Mouse (Mus musculus) intestine, embryonic 16.5 days (tissue): ENCODE data around the gene Nyap2. TPM values are rescaled to one million over a fixed set of nuclear protein-coding genes. Genes with fewer than 3 reads are reported as not detected.

Experiments
- ATAC-seq: fragments of 200-750 bp; cut with Nextera tagmentation; 2 replicates; pipeline ENCODE4 v1.8.0; 2017; ENCODE audit warnings: moderate TSS enrichment, moderate library complexity
- H3K27ac ChIP-seq: fragments of 300-500 bp; sonication (generic); 2 replicates; pipeline ENCODE4 v1.5.1; 2014; ENCODE audit warnings: mild to moderate bottlenecking, low read length
- H3K27me3 ChIP-seq: fragments of 300-500 bp; sonication (generic); replicated peaks from 2 replicates; pipeline ENCODE4 v1.6.1; 2014; ENCODE audit warnings: low read length, control low read depth, mixed read lengths; ENCODE audit not compliant: control insufficient read depth, insufficient read depth
- H3K36me3 ChIP-seq: fragments of 300-500 bp; sonication (generic); 2 replicates; pipeline ENCODE4 v1.6.1; 2014; ENCODE audit warnings: low read length, control low read depth; ENCODE audit not compliant: control insufficient read depth, insufficient read depth
- H3K4me1 ChIP-seq: fragments of 300-500 bp; sonication (generic); 2 replicates; pipeline ENCODE4 v1.6.1; 2014; ENCODE audit warnings: low read length, control low read depth, mixed read lengths; ENCODE audit not compliant: control insufficient read depth, insufficient read depth
- H3K4me2 ChIP-seq: fragments of 300-500 bp; sonication (generic); 2 replicates; pipeline ENCODE4 v1.6.1; 2014; ENCODE audit warnings: low read depth, low read length, control low read depth
- H3K4me3 ChIP-seq: fragments of 300-500 bp; sonication (generic); 2 replicates; pipeline ENCODE4 v1.5.1; 2014; ENCODE audit warnings: mild to moderate bottlenecking, low read length
- H3K9ac ChIP-seq: fragments of 300-500 bp; sonication (generic); 2 replicates; pipeline ENCODE4 v1.6.1; 2014; ENCODE audit warnings: low read depth, low read length
- H3K9me3 ChIP-seq: fragments of 300-500 bp; sonication (generic); 2 replicates; pipeline ENCODE4 v1.6.1; 2016; ENCODE audit warnings: low read length, control low read depth; ENCODE audit not compliant: control insufficient read depth
- WGBS: fragments of 180-500 bp; shearing (Covaris S2); extraction: QIAGEN DNeasy Blood & Tissue Kit; methylation state at CpG from one replicate; pipeline ENCODE4 v1.1.7; 2014; 5-methylcytosine and 5-hydroxymethylcytosine counted together
- polyA plus RNA-seq: library from polyadenylated mRNA; unstranded; fragments of >200 nt; fragmentation: Nextera tagmentation; extraction: Ambion mirVana; gene quantifications from 2 replicates; pipeline ENCODE4 v1.2.1, GENCODE M21; 2015

Nyap2 gene
- polyA plus RNA-seq, 1 experiment from 2014 or later: 0.21 TPM

DNA sequence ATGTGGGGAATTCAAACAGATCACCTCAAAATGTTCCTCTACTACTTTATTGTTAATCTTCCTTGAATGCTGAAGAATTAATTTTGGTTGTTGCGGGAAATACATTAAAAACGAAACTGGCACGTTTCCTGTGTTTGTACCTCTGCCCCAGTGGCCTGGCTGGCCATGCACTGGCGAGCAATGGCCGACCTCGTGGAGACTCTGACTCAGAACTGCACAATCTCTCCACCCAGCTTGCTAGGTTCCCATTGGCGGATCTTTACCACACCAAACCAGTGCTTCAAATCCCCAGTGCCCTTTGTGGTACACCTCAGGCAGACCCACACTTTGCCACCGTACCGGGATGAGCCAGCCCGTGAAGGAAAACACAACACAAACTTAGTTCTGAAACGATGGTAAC lies 173.3 kb downstream of the Nyap2 start:
- no peak for ATAC-seq
- H3K36me3 ChIP-seq: no peaks in the 10 kb centered on the region
- no peaks in the 10 kb centered on the region for H3K4me1 ChIP-seq
- no peak overlapping the region for H3K4me2 ChIP-seq
- H3K27me3 ChIP-seq: no peaks in the 10 kb centered on the region
- 90% methylated on average over 11 of the region's 11 CpGs for WGBS
- H3K27ac ChIP-seq: no peak overlapping the region
- H3K9me3 ChIP-seq: no peaks in the 10 kb centered on the region
- H3K4me3 ChIP-seq: no peak overlapping the region
- no peak overlapping the region for H3K9ac ChIP-seq

DNA sequence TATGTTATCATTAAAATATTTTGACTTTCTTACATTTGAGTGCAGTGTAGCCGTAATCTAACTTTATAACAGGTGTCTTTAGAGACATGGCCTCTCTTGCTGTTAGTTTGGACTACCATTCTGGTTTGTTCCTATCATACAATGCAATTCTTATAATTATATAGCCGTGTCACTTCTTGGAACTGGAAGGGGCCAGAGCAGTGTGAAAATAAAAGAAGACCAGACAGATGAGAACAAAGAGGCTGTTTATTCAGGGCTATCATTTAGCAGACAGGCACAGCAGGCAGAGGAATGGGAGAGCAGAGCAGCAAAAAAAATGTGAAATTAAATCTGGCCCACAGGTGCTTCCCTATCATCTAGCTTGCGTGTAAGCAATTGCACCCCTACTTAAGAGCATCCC lies 189.7 kb downstream of the Nyap2 start:
- H3K4me3 ChIP-seq: no peak overlapping the region
- H3K9ac ChIP-seq: no peak overlapping the region
- H3K27me3 ChIP-seq: no peaks in the 10 kb centered on the region
- 65% methylated on average over 3 of the region's 3 CpGs for WGBS
- no peaks in the 10 kb centered on the region for H3K36me3 ChIP-seq
- no peaks in the 10 kb centered on the region for H3K4me1 ChIP-seq
- H3K27ac ChIP-seq: no peak overlapping the region
- H3K4me2 ChIP-seq: no peak overlapping the region
- H3K9me3 ChIP-seq: no peaks in the 10 kb centered on the region
- no peak for ATAC-seq

DNA sequence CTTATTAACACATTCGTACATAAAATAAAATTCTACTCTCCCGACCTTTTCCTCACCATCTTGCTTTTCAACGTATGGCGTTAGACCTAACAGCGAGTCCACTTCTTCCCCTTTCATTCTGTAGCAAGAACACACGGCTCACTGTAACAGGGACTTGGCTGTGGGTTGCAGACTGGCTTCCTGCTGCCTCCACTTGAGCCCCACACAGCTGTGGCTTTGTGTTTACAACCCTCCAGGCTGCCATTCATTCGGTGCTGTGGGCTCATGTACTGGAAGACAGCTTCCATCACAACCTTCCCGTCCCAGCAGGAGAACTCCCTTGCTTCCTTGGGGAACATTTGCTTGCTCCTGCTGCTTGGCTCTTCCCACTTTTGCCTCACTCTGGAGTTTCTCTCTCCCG lies 204.2 kb downstream of the Nyap2 start:
- H3K4me2 ChIP-seq: no peak overlapping the region
- ATAC-seq: no peak
- H3K27me3 ChIP-seq: no peaks in the 10 kb centered on the region
- H3K4me3 ChIP-seq: no peak overlapping the region
- H3K27ac ChIP-seq: no peak overlapping the region
- H3K9me3 ChIP-seq: no peaks in the 10 kb centered on the region
- H3K4me1 ChIP-seq: no peaks in the 10 kb centered on the region
- 46% methylated on average over 9 of the region's 9 CpGs for WGBS
- no peak overlapping the region for H3K9ac ChIP-seq
- no peaks in the 10 kb centered on the region for H3K36me3 ChIP-seq

DNA sequence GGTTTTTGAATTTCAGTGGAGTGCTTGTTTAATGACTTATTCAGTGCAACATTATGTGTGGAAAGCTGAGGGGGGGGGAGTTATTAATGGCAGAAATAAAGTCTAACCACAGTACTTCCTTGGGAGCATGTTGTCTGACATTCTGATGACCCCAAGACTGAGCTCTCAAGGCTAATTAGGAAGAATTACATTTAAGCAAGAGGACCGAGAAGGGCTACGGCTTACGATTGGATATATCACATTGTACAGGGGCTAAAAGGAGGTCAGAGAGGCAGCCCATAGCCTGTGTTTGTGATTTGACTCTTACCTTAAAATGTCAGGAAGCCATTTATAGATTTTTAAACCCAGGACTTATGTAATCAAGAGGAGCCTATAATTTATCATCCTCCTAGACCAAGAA lies 208.9 kb downstream of the Nyap2 start:
- 66% methylated on average over 3 of the region's 3 CpGs for WGBS
- Histone ChIP-seq H3K4me2 (no peak overlapping the region), H3K27me3 (no peaks in the 10 kb centered on the region), H3K27ac (no peak overlapping the region), H3K36me3 (no peaks in the 10 kb centered on the region), H3K4me3 (no peak overlapping the region), H3K9me3 (no peaks in the 10 kb centered on the region), H3K9ac (no peak overlapping the region), H3K4me1 (no peaks in the 10 kb centered on the region)
- ATAC-seq: no peak

DNA sequence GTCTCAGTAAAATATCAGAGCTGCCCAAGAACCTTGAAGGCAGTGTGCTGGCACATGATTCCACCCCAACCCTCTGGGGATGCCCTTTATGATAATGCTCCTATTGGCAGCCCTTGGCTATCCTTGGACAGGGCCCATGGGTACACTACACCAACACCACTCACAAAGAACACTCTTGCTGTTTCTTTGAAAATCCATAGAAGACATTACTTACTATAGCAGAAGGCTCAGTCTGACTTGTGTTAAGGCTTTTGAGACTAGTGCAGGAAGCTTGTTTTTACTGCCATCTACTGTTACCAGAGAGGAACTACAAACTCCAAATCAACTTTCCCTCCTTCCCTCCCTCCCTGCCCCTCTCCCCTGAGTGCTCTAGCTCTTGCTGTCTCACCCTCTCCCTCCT lies 210.3 kb downstream of the Nyap2 start:
- Histone ChIP-seq H3K36me3 (no peaks in the 10 kb centered on the region), H3K9me3 (no peaks in the 10 kb centered on the region), H3K4me2 (no peak overlapping the region), H3K4me1 (no peaks in the 10 kb centered on the region), H3K9ac (no peak overlapping the region), H3K27ac (no peak overlapping the region), H3K4me3 (no peak overlapping the region), H3K27me3 (no peaks in the 10 kb centered on the region)
- 0 out of 2 replicates have a peak, but pooled peaks have one; percentile 11 for ATAC-seq

DNA sequence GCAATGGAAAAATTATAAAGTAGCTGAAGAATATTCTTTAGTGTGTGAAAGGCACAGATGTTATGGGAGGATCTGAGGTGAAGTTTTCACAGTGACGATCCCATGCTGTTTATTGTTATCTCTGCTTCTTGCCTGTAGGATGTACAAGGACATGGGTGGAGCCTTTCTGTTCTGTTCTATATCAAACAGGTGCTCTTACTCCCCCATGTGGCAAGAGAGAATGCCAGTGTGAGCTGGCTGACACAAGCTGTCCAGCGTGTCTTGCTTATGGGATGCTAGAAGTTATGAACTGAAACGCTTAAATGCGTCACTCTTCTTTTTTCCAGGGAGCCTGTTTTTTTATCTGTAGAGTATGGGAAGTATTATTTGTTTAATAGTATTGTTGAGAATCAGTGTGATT lies 224.0 kb downstream of the Nyap2 start:
- no peaks in the 10 kb centered on the region for H3K36me3 ChIP-seq
- no peaks in the 10 kb centered on the region for H3K4me1 ChIP-seq
- 54% methylated on average over 4 of the region's 4 CpGs for WGBS
- H3K9me3 ChIP-seq: no peaks in the 10 kb centered on the region
- H3K9ac ChIP-seq: no peak overlapping the region
- no peaks in the 10 kb centered on the region for H3K27me3 ChIP-seq
- H3K27ac ChIP-seq: no peak overlapping the region
- ATAC-seq: no peak
- no peak overlapping the region for H3K4me2 ChIP-seq
- no peak overlapping the region for H3K4me3 ChIP-seq

DNA sequence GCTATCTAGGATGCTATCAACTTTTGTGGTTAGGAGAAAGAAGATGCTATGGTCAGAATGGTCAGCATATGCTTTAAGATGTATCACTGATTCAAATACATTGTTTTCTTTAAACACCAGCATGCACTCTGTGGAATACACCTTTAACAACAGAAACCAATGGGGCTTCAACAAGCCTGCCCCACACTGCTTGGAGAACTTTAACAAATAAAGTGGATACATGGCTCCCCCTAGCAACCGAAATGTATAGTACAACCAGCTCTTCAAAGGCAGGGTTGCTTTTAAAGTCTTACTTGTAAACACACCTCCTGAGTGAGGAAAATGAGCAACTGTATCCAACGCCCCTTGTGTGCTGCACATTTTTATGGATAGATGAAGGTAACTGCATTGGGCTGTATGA lies 224.9 kb downstream of the Nyap2 start:
- Histone ChIP-seq H3K27ac (no peak overlapping the region), H3K9ac (no peak overlapping the region), H3K27me3 (no peaks in the 10 kb centered on the region), H3K4me2 (no peak overlapping the region), H3K4me3 (no peak overlapping the region), H3K4me1 (no peaks in the 10 kb centered on the region), H3K36me3 (no peaks in the 10 kb centered on the region), H3K9me3 (no peaks in the 10 kb centered on the region)
- no peak for ATAC-seq
- WGBS: 7% methylated on average over 2 of the region's 2 CpGs

DNA sequence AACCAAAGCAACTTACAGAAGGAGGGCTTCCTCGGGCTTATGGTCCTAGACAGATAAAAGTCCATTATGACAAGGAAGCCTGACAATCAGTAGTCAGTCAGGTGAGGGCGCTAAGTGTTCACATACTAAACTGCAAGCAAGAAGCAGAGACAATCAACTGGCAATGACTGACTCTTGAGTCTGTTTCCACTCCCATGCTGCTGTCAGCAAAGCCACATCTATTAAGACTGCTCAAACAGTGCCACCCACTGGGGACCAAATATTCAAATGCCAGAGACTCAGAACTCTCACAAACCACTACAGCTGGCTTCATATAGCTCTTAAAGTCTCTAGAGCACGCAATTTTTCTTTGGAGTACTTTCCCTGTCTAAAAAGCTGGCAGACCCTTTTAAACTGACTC lies 226.6 kb downstream of the Nyap2 start:
- ATAC-seq: no peak
- H3K4me3 ChIP-seq: no peak overlapping the region
- no peaks in the 10 kb centered on the region for H3K27me3 ChIP-seq
- no peak overlapping the region for H3K9ac ChIP-seq
- no peaks in the 10 kb centered on the region for H3K4me1 ChIP-seq
- H3K27ac ChIP-seq: no peak overlapping the region
- H3K36me3 ChIP-seq: no peaks in the 10 kb centered on the region
- no peaks in the 10 kb centered on the region for H3K9me3 ChIP-seq
- H3K4me2 ChIP-seq: no peak overlapping the region
- 67% methylated on average over 3 of the region's 3 CpGs for WGBS

DNA sequence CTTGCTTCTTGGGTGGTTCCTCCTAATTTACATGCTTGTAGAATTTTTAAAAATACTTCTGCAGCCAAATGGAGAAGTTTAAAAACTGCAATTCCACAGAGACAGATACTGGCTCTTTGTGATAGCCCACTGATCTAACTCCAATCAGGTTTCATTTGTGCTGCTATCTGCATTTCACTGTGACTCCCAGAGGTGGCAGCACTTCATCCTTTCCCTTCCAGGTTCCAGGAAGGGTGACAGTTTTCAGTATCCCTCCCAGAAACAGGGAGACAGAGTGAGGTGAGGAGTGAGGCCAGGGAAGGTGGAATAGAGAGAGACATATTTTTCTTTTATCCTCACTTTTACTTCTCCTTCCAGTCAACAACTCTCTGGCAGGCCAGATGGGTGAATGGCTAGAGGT lies 230.7 kb downstream of the Nyap2 start:
- no peak overlapping the region for H3K4me2 ChIP-seq
- H3K4me1 ChIP-seq: no peaks in the 10 kb centered on the region
- no peaks in the 10 kb centered on the region for H3K27me3 ChIP-seq
- H3K9ac ChIP-seq: no peak overlapping the region
- H3K27ac ChIP-seq: no peak overlapping the region
- no peak for ATAC-seq
- H3K9me3 ChIP-seq: no peaks in the 10 kb centered on the region
- H3K36me3 ChIP-seq: no peaks in the 10 kb centered on the region
- no peak overlapping the region for H3K4me3 ChIP-seq

DNA sequence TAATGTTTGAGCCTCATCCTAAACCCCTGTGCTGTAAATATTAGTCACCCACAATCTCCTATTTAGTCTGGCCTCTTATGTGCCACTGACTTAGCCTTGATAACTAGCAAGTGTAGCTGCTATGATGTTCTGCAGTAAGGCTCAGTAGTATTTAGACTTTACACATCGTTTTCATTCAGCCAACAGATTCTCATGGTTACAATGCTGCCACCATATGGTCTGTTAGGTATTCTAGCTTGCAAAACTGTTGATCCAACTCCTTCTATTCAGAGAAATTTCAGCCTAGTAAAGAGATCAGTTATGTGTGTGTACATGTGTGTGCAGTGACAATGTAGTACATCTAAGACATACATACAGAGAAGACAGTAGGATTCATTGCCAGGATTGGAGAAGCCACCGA lies 231.2 kb downstream of the Nyap2 start:
- no peaks in the 10 kb centered on the region for H3K9me3 ChIP-seq
- H3K4me1 ChIP-seq: no peaks in the 10 kb centered on the region
- H3K4me2 ChIP-seq: no peak overlapping the region
- 61% methylated on average over 2 of the region's 2 CpGs for WGBS
- H3K4me3 ChIP-seq: no peak overlapping the region
- H3K27me3 ChIP-seq: no peaks in the 10 kb centered on the region
- no peak overlapping the region for H3K27ac ChIP-seq
- no peak overlapping the region for H3K9ac ChIP-seq
- no peaks in the 10 kb centered on the region for H3K36me3 ChIP-seq
- ATAC-seq: no peak
